Mouse (Mus musculus) right cerebral cortex, postnatal 14 days (tissue): Measurements from ENCODE around the gene Zfp804a.

Experiments
- DNase-seq: peaks from one replicate; pipeline ENCODE4 v3.0.0; 2022

Gene Zfp804a

GRCm38 (mm10) chr2:82282591-82283269, 229.7 kb downstream of the Zfp804a start:
- no peak for DNase-seq

DNA sequence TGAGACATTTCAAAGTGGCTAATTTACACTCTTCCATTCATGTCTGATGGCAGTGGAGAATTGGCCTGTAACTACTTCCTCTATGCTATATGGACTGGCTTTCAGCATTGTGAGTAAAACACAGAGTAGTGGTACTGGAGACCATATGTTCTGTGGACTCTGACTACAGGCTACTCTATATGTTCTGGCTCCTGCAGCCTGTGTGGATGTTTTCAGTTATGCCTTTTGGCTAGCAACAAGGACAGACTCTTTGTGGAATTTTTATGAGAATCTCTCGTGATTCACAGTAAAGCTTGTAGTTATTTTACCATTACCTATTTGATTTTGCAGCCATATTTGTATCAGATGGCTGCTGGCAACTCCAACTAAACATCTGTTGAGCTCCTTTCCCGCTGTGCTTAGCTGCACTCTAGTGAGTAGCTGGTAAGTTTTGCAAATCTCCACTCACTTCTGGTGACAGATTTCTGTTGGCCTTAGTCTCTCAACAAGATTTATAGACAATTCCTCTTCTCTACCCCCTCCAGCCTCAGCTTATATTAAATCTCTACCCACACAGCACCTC, 242.0 kb downstream of the Zfp804a start:
- DNase-seq, result no peak
